Comparison of ENCODE assay signal across 8 mouse cellular contexts in the genomic region with DNA sequence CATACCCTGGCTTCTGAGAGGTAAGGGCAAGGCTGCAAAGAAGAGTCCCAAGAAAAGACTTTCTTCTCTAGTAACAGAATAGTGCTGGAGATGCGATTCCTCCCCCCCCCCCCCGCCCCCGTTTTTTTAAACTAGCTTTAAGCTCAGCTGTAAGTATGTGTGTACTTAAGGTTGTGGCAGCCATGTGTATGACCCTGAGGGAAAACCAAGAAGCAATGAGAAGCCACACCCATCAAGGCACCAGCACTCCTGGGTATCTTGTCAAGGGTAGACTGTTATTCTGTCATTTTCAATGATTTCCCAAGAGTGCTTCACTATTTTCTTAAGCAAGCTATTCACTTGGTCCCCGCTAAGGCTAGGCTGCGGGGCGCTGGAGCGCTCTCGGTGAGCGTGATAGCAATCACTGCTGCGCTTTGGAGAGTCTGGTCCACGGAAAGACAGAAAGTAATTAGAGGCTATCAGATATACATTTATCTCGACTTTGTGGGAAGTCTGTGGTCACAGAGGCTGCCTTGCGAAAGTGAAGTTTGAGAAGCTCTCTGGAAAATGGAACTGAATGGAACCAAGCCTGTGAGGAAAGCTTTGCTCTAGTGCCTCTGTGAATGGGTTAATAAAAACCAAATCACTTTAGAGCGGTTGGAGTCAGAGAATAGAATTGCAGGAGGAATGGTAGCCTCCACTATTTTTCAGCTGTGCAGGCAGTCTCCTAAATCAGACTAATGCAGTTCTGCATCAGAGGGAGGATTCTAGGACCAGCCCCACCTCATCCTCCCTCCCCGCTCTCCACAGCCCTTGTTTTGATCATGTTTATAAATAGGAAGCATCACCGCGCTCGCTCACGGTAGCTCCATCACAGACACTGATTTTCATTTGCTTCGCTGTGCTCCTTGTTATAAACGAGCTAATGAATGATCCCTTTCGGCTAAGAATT.
DNase-seq lines count a peak whose midpoint lies in the region; ATAC-seq and TF ChIP-seq lines count a peak whose summit lies in the region.

No protein-coding gene starts in this region.

- intact Hi-C loops in left cerebral cortex, postnatal 14 days (cut with DNase I) = no loop called here
- intact Hi-C loops in left cerebral cortex, postnatal 4 days (cut with DNase I) = no loop called here

- H3K4me2 ChIP-seq in forebrain, postnatal 0 days (ENCODE audit: low read depth) = peak overlapping the region; percentile 47

- no peak for TF ChIP-seq CTCF in forebrain, postnatal 0 days (IDR thresholded peaks at IDR 0.05; ENCODE audit: low read depth)

- 49% methylated on average over 22 of the region's 22 CpGs for WGBS in forebrain, postnatal 0 days

- H3K27ac ChIP-seq in forebrain, postnatal 0 days (ENCODE audit: low read depth, low read length) = 0 out of 2 replicates have a peak overlapping the region, but pooled peaks have one; percentile 3

- no peaks in the 10 kb centered on the region for H3K9me3 ChIP-seq in forebrain, postnatal 0 days (ENCODE audit: low read length)

- ATAC-seq in forebrain, postnatal 0 days = peak; percentile 85
- ATAC-seq in activated CD4-positive, CD25-positive, alpha-beta regulatory T cell, adult 4 months = no peak

- no peaks in the 10 kb centered on the region for H3K36me3 ChIP-seq in forebrain, postnatal 0 days (ENCODE audit: insufficient read depth)

- peak overlapping the region; percentile 41; the same call in 1 of the 2 replicates for H3K9ac ChIP-seq in forebrain, postnatal 0 days

- H3K4me3 ChIP-seq in forebrain, postnatal 0 days (ENCODE audit: low read depth, low read length) = peak overlapping the region; percentile 26

- 0 out of 2 replicates have a peak, but pooled peaks cover 3% of the 10 kb centered on the region for H3K4me1 ChIP-seq in forebrain, postnatal 0 days (ENCODE audit: insufficient read depth)

- H3K27me3 ChIP-seq in forebrain, postnatal 0 days (ENCODE audit: insufficient read depth, low read length) = no peaks in the 10 kb centered on the region

- peak; percentile 26 to 28 for DNase-seq in left cerebral cortex, postnatal 14 days (ENCODE audit: low spot score in 2 of 2)
- no peak for DNase-seq in left cerebral cortex, postnatal 4 days
- DNase-seq in forebrain, postnatal 0 days = peak; percentile 53
- DNase-seq in layer of hippocampus, adult 8-10 months (ENCODE audit: low spot score in 2 of 2) = peak; percentile 6 to 18
- peak; percentile 22 to 40 for DNase-seq in right cerebral cortex, adult 2 months (ENCODE audit: low spot score in 2 of 2)
- no peak for DNase-seq in spleen, adult 12 weeks (ENCODE audit: low spot score)
- DNase-seq in urinary bladder, postnatal 4 days (ENCODE audit: low spot score in 2 of 2) = no peak

Comparison
In these comparisons a context has a peak if more than half of its experiments do, and no peak if none do; other contexts are left out.
1. DNase-seq: peak in left cerebral cortex, postnatal 14 days (2 of 2), forebrain, postnatal 0 days (single experiment), layer of hippocampus, adult 8-10 months (2 of 2) and right cerebral cortex, adult 2 months (2 of 2); none in left cerebral cortex, postnatal 4 days (single experiment), spleen, adult 12 weeks (single experiment) and urinary bladder, postnatal 4 days (0 of 2).